Mouse (Mus musculus): ENCODE measurements around the gene Dact3.

DNA sequence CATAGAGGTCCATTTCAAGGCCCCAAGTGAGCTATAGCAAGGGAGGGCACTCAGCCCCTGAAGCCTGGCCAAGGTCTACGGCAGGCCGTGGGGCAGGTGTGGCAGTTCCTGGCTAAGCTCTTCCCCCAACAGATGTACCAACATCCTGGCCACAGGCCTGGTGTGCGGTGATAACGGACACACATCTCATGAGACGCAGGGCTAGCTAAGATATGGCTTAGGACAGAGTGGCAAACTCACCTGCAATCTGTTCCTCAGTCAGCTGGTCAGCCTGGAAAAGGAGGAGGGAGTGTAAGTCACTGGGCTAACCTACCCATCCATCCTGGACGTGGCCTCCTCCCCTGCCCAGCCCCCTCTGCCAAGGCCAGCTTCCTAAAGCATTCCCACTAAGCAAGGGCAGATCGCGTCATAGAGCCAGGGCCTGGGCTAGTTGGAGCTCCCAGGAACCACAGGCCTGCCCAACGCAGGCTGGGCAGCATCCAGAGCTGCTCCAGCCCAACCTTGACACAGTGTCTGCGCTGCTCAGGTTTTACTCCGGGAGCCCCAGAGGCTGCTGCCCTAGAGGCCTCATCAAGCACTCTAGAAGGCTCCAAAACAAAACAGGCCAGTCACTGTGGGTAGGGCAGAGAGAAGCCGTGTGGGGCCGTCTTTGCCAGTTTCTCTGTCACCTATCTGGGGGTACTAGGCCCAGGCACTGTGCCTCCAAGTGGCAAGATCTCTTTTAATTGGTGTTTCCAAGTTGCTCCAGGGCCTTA lies 44.5 kb downstream of the Dact3 start:
- TF ChIP-seq CTCF (IDR thresholded peaks at IDR 0.05; ENCODE audit: low read depth) (no peak), EP300 (optimal IDR thresholded peaks at IDR 0.05) (no peak)
